Mouse (Mus musculus): Measurements from ENCODE around the gene Il16. TPM values are rescaled to one million over a fixed set of nuclear protein-coding genes. Genes with fewer than 3 reads are reported as not detected.

Il16 gene
- polyA plus RNA-seq (2012; rRNA removed; ENCODE audit: low replicate concordance): 2.0 and 3.5 TPM in 2 replicates

GRCm38 (mm10) chr7:83745413-83746106 is at the start of gene Il16:
Gene Il16, minus strand, starts transcription at chr7:83745726.

GRCm38 (mm10) chr7:83794705-83795104 is 49.2 kb upstream of the Il16 start, which contains the start of gene Cfap161:
Gene Cfap161, minus strand, starts transcription at chr7:83794880.

GRCm38 (mm10) chr7:83631828-83632681 is 113.5 kb downstream of the Il16 start, which contains the start of gene Stard5:
Gene Stard5, plus strand, starts transcription at chr7:83631959.

Other genes starting within 250 kb of the Il16 start
- gene Tmc3, start 160.8 kb downstream of the Il16 start, polyA plus RNA-seq (2012; rRNA removed; ENCODE audit: low replicate concordance): 0.02 and 0.22 TPM in 2 replicates
- gene Stard5, start 113.8 kb downstream of the Il16 start, polyA plus RNA-seq (2012; rRNA removed; ENCODE audit: low replicate concordance): 2.4 and 8.3 TPM in 2 replicates
- gene Cfap161, start 49.2 kb upstream of the Il16 start, polyA plus RNA-seq (2012; rRNA removed; ENCODE audit: low replicate concordance): not detected in 2 replicates
- gene Tlnrd1, start 138.6 kb upstream of the Il16 start, polyA plus RNA-seq (2012; rRNA removed; ENCODE audit: low replicate concordance): 59.9 and 101 TPM in 2 replicates
- gene Mesd, start 138.7 kb upstream of the Il16 start, polyA plus RNA-seq (2012; rRNA removed; ENCODE audit: low replicate concordance): 2.3 and 2.4 TPM in 2 replicates